Mouse (Mus musculus): Measurements from ENCODE around the gene Fcmr. TPM values are rescaled to one million over a fixed set of nuclear protein-coding genes. Genes with fewer than 3 reads are reported as not detected.

Gene Fcmr
- polyA plus RNA-seq, 1 experiment from 2014 or later, result 0.33 TPM

- 0 out of 2 replicates have a peak, but pooled peaks cover 12% of the 10 kb centered on the region for H3K4me1 ChIP-seq
- 67% methylated on average over 8 of the region's 8 CpGs for WGBS
- H3K36me3 ChIP-seq, result no peaks in the 10 kb centered on the region
- no peak overlapping the region for H3K4me3 ChIP-seq
- no peaks in the 10 kb centered on the region for H3K27me3 ChIP-seq (ENCODE audit: low read depth, poor library complexity, severe bottlenecking)
- H3K9me3 ChIP-seq (replicated peaks), result no peaks in the 10 kb centered on the region
- no peak overlapping the region for H3K27ac ChIP-seq
- DNase-seq (ENCODE audit: low spot score), result no peak
These were observed 24.7 kb upstream of the Fcmr start for GRCm38 (mm10) chr1:130840599-130841379.

GRCm38 (mm10) chr1:130841621-130842020, 23.8 kb upstream of the Fcmr start:
- Histone ChIP-seq H3K27ac (no peak overlapping the region), H3K4me1 (0 out of 2 replicates have a peak, but pooled peaks cover 12% of the 10 kb centered on the region), H3K36me3 (no peaks in the 10 kb centered on the region), H3K9me3 (replicated peaks) (no peaks in the 10 kb centered on the region), H3K4me3 (no peak overlapping the region), H3K27me3 (ENCODE audit: low read depth, poor library complexity, severe bottlenecking) (no peaks in the 10 kb centered on the region)
- WGBS, result 87% methylated on average over 7 of the region's 7 CpGs
- DNase-seq (ENCODE audit: low spot score), result no peak

GRCm38 (mm10) chr1:130844516-130844915, 21.0 kb upstream of the Fcmr start:
- Histone ChIP-seq H3K4me3 (no peak overlapping the region), H3K27ac (no peak overlapping the region), H3K4me1 (0 out of 2 replicates have a peak, but pooled peaks cover 12% of the 10 kb centered on the region), H3K36me3 (no peaks in the 10 kb centered on the region), H3K27me3 (ENCODE audit: low read depth, poor library complexity, severe bottlenecking) (no peaks in the 10 kb centered on the region), H3K9me3 (replicated peaks) (no peaks in the 10 kb centered on the region)
- WGBS, result 90% methylated on average over 7 of the region's 7 CpGs
- DNase-seq (ENCODE audit: low spot score), result no peak

GRCm38 (mm10) chr1:130849530-130850214, 15.8 kb upstream of the Fcmr start:
- Histone ChIP-seq H3K27ac (no peak overlapping the region), H3K9me3 (replicated peaks) (no peaks in the 10 kb centered on the region), H3K27me3 (ENCODE audit: low read depth, poor library complexity, severe bottlenecking) (no peaks in the 10 kb centered on the region), H3K4me1 (no peaks in the 10 kb centered on the region), H3K36me3 (no peaks in the 10 kb centered on the region), H3K4me3 (no peak overlapping the region)
- WGBS, result 87% methylated on average over 10 of the region's 10 CpGs
- no peak for DNase-seq (ENCODE audit: low spot score)

DNA sequence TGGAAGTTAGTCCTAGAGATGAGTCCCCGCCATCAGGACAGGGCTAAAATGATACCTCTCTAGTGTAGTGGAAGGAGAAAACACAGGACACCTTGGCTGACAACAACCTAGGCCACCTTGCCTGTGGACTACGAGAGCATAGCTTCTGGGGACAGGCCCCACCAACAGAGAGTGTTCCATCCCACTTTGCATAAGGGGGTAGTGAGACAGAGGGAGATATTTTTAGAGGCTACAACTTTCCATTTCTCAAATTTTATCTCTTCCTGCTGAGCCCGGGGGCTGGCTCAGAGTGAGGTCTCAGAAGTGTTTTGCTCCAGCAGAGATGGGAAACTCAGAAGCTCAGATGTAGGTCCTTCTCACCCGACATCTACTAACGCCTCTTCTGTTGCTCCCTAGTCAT, 15.1 kb upstream of the Fcmr start:
- WGBS, result 90% methylated on average over 5 of the region's 5 CpGs
- no peaks in the 10 kb centered on the region for H3K36me3 ChIP-seq
- H3K27me3 ChIP-seq (ENCODE audit: low read depth, poor library complexity, severe bottlenecking), result no peaks in the 10 kb centered on the region
- H3K4me3 ChIP-seq, result no peak overlapping the region
- no peaks in the 10 kb centered on the region for H3K9me3 ChIP-seq (replicated peaks)
- no peak for DNase-seq (ENCODE audit: low spot score)
- no peaks in the 10 kb centered on the region for H3K4me1 ChIP-seq
- no peak overlapping the region for H3K27ac ChIP-seq

- Histone ChIP-seq H3K27ac (no peak overlapping the region), H3K27me3 (ENCODE audit: low read depth, poor library complexity, severe bottlenecking) (no peaks in the 10 kb centered on the region), H3K36me3 (no peaks in the 10 kb centered on the region), H3K4me3 (no peak overlapping the region), H3K4me1 (no peaks in the 10 kb centered on the region), H3K9me3 (replicated peaks) (no peaks in the 10 kb centered on the region)
- DNase-seq (ENCODE audit: low spot score), result no peak
- WGBS, result 89% methylated on average over 9 of the region's 9 CpGs
These were observed 10.7 kb upstream of the Fcmr start for GRCm38 (mm10) chr1:130854819-130855218.

GRCm38 (mm10) chr1:130855723-130856122, 9.7 kb upstream of the Fcmr start:
- WGBS, result 85% methylated on average over 2 of the region's 2 CpGs

DNA sequence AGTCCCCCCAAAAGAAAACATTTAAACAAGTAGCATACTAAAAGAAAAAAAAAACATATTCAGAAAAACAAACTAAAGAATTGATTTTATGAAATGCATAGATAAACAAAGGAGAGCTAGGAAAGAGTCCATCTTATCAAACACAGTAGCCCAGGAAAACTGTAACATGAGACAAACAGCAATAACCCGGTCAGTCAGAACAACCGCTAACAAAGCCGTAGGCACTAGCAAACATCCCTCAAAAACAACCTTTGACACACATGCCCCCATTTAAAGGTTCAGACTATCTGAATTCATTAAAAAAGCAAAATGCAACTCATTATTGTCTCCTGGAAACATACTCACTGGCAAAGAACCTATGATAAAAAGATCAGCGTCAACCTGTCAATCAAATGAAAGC, 8.0 kb upstream of the Fcmr start:
- H3K9me3 ChIP-seq (replicated peaks), result no peaks in the 10 kb centered on the region
- no peaks in the 10 kb centered on the region for H3K4me1 ChIP-seq
- H3K27ac ChIP-seq, result no peak overlapping the region
- DNase-seq (ENCODE audit: low spot score), result no peak
- H3K4me3 ChIP-seq, result no peak overlapping the region
- 80% methylated on average over 4 of the region's 4 CpGs for WGBS
- no peaks in the 10 kb centered on the region for H3K36me3 ChIP-seq
- no peaks in the 10 kb centered on the region for H3K27me3 ChIP-seq (ENCODE audit: low read depth, poor library complexity, severe bottlenecking)

More at GRCm38 (mm10) chr1:130855723-130856122, 9.7 kb upstream of the Fcmr start:
- H3K27ac ChIP-seq, result no peak overlapping the region
- H3K36me3 ChIP-seq, result no peaks in the 10 kb centered on the region
- no peaks in the 10 kb centered on the region for H3K4me1 ChIP-seq
- no peaks in the 10 kb centered on the region for H3K27me3 ChIP-seq (ENCODE audit: low read depth, poor library complexity, severe bottlenecking)
- H3K9me3 ChIP-seq (replicated peaks), result no peaks in the 10 kb centered on the region
- H3K4me3 ChIP-seq, result no peak overlapping the region
- DNase-seq (ENCODE audit: low spot score), result no peak

- no peaks in the 10 kb centered on the region for H3K36me3 ChIP-seq
- no peak overlapping the region for H3K4me3 ChIP-seq
- no peaks in the 10 kb centered on the region for H3K9me3 ChIP-seq (replicated peaks)
- no peak overlapping the region for H3K27ac ChIP-seq
- no peaks in the 10 kb centered on the region for H3K4me1 ChIP-seq
- no peak for DNase-seq (ENCODE audit: low spot score)
- H3K27me3 ChIP-seq (ENCODE audit: low read depth, poor library complexity, severe bottlenecking), result no peaks in the 10 kb centered on the region
- 89% methylated on average over 4 of the region's 4 CpGs for WGBS
These were observed 1.2 kb upstream of the Fcmr start for GRCm38 (mm10) chr1:130864238-130864637.

GRCm38 (mm10) chr1:130864741-130865140, 728 bp upstream of the Fcmr start:
- WGBS, result 91% methylated on average over 5 of the region's 5 CpGs

GRCm38 (mm10) chr1:130872912-130873311, 7.4 kb downstream of the Fcmr start:
- H3K27ac ChIP-seq, result no peak overlapping the region
- no peak for DNase-seq (ENCODE audit: low spot score)
- WGBS, result 94% methylated on average over 2 of the region's 2 CpGs

More at GRCm38 (mm10) chr1:130864741-130865140, 728 bp upstream of the Fcmr start:
- no peaks in the 10 kb centered on the region for H3K36me3 ChIP-seq
- H3K4me3 ChIP-seq, result no peak overlapping the region
- H3K9me3 ChIP-seq (replicated peaks), result no peaks in the 10 kb centered on the region
- DNase-seq (ENCODE audit: low spot score), result no peak
- no peaks in the 10 kb centered on the region for H3K27me3 ChIP-seq (ENCODE audit: low read depth, poor library complexity, severe bottlenecking)
- H3K4me1 ChIP-seq, result no peaks in the 10 kb centered on the region
- no peak overlapping the region for H3K27ac ChIP-seq

DNA sequence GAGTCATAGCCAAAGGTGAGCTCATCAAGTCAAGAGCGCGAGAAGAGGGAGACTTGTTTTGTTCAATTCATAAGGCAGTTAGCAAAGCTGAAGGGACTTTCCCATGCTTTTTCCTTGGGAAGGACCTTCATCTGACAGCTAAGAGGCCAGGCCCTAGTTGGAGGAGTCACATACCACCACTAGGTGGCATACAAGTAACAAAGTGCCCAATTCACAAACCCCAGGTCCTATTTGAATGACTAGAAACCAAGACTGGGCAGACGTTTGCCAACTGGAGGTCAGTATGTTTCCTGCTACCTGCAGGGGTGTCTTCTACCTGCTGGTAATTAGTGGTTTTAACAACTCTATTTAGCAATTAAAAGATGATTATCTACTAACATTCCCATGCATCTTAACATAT, 9.7 kb downstream of the Fcmr start:
- no peaks in the 10 kb centered on the region for H3K36me3 ChIP-seq
- 48% methylated on average over 3 of the region's 3 CpGs for WGBS
- peak; percentile 34 for DNase-seq (ENCODE audit: low spot score)

More at GRCm38 (mm10) chr1:130872912-130873311, 7.4 kb downstream of the Fcmr start:
- Histone ChIP-seq H3K4me3 (no peak overlapping the region), H3K36me3 (no peaks in the 10 kb centered on the region), H3K4me1 (peaks cover 2% of the 10 kb centered on the region), H3K27me3 (ENCODE audit: low read depth, poor library complexity, severe bottlenecking) (peaks cover 9% of the 10 kb centered on the region), H3K9me3 (replicated peaks) (no peaks in the 10 kb centered on the region)

GRCm38 (mm10) chr1:130875910-130876309, 10.4 kb downstream of the Fcmr start:
- Histone ChIP-seq H3K27me3 (ENCODE audit: low read depth, poor library complexity, severe bottlenecking) (peaks cover 37% of the 10 kb centered on the region), H3K4me1 (peaks cover 8% of the 10 kb centered on the region), H3K9me3 (replicated peaks) (no peaks in the 10 kb centered on the region), H3K36me3 (no peaks in the 10 kb centered on the region), H3K27ac (no peak overlapping the region), H3K4me3 (no peak overlapping the region)
- no peak for DNase-seq (ENCODE audit: low spot score)
- 83% methylated on average over 3 of the region's 3 CpGs for WGBS

More for the DNA sequence above, 9.7 kb downstream of the Fcmr start:
- H3K27ac ChIP-seq, result no peak overlapping the region
- no peak overlapping the region for H3K4me3 ChIP-seq
- peaks cover 31% of the 10 kb centered on the region for H3K27me3 ChIP-seq (ENCODE audit: low read depth, poor library complexity, severe bottlenecking)
- H3K9me3 ChIP-seq (replicated peaks), result no peaks in the 10 kb centered on the region
- peaks cover 8% of the 10 kb centered on the region for H3K4me1 ChIP-seq

Measured in limb, embryonic 10.5 days (tissue).